Mouse (Mus musculus) NIH3T3 (cell line): Measurements from ENCODE around the gene Arrdc2.
"Not testable (repeated sequence)": the region's sequence is repeated elsewhere in the genome, so short reads cannot be mapped to it uniquely, and the experiment has no call there.

ENCODE experiments used
- DNase-seq: peaks from one replicate; pipeline ENCODE4 v3.0.0-alpha.2; 2012; ENCODE audit warnings: low read depth

The Arrdc2 gene

GRCm38 (mm10) chr8:70838654-70839407 lies 689 bp downstream of the Arrdc2 start:
- DNase-seq, result peak; percentile 87

- DNase-seq, result no peak
Measured at GRCm38 (mm10) chr8:70836666-70837065, 2.9 kb downstream of the Arrdc2 start.

- DNase-seq, result no peak
Measured at GRCm38 (mm10) chr8:70834071-70834470, 5.4 kb downstream of the Arrdc2 start.

- DNase-seq, result no peak
Measured at GRCm38 (mm10) chr8:70833520-70833919, 6.0 kb downstream of the Arrdc2 start.

GRCm38 (mm10) chr8:70833018-70833482 lies 6.5 kb downstream of the Arrdc2 start:
- no peak for DNase-seq

GRCm38 (mm10) chr8:70832371-70832770 lies 7.1 kb downstream of the Arrdc2 start:
- DNase-seq, result no peak

GRCm38 (mm10) chr8:70831517-70831916 lies 8.0 kb downstream of the Arrdc2 start:
- no peak for DNase-seq

- DNase-seq, result no peak
Measured at GRCm38 (mm10) chr8:70827796-70828195, 11.7 kb downstream of the Arrdc2 start.

- no peak for DNase-seq
Measured at GRCm38 (mm10) chr8:70827010-70827409, 12.5 kb downstream of the Arrdc2 start.

- no peak for DNase-seq
Measured at GRCm38 (mm10) chr8:70825816-70826215, 13.7 kb downstream of the Arrdc2 start.

- DNase-seq, result no peak
Measured at GRCm38 (mm10) chr8:70823802-70824201, 15.7 kb downstream of the Arrdc2 start.

- not testable (repeated sequence) for DNase-seq
Measured at GRCm38 (mm10) chr8:70822594-70822993, 16.9 kb downstream of the Arrdc2 start.

- DNase-seq, result no peak
Measured at GRCm38 (mm10) chr8:70821992-70822391, 17.5 kb downstream of the Arrdc2 start.

- peak; percentile 89 for DNase-seq
Measured at GRCm38 (mm10) chr8:70821399-70821962, 18.0 kb downstream of the Arrdc2 start.

- DNase-seq, result no peak
Measured at GRCm38 (mm10) chr8:70820101-70820935, 19.2 kb downstream of the Arrdc2 start.

GRCm38 (mm10) chr8:70816679-70817078 lies 22.8 kb downstream of the Arrdc2 start:
- DNase-seq, result no peak

GRCm38 (mm10) chr8:70812885-70813284 lies 26.6 kb downstream of the Arrdc2 start:
- peak; percentile 81 for DNase-seq

GRCm38 (mm10) chr8:70812055-70812454 lies 27.5 kb downstream of the Arrdc2 start:
- peak; percentile 66 for DNase-seq

- DNase-seq, result peak; percentile 36
Measured at GRCm38 (mm10) chr8:70810962-70811680, 28.4 kb downstream of the Arrdc2 start.

GRCm38 (mm10) chr8:70808955-70809701 lies 30.4 kb downstream of the Arrdc2 start:
- DNase-seq, result no peak

GRCm38 (mm10) chr8:70808239-70808638 lies 31.3 kb downstream of the Arrdc2 start, which contains the start of gene Il12rb1:
TSS of gene Il12rb1 (plus strand) at chr8:70808449.
- DNase-seq, result no peak
